Comparison of ENCODE assay signal across 12 mouse cellular contexts in genomic region chr2:75209790-75210583, GRCm38 (mm10).
DNase-seq lines count a peak whose midpoint lies in the region; TF ChIP-seq lines count a peak whose summit lies in the region.
"Had no signal": no experiment of that assay in that cellular context is flagged by ENCODE, and none has a peak within 500 bp of the region (broad histone marks: within the 10 kb centered on the region; RNA-seq: fewer than 3 reads in every experiment).

No protein-coding gene starts in this region.

- no peak for DNase-seq in gastrocnemius, adult 2 months
- no peak for DNase-seq in gastrocnemius, adult 8-10 months (ENCODE audit: low spot score in 2 of 2)
- peak; percentile 10 for DNase-seq in left cerebral cortex, postnatal 4 days
- no peak for DNase-seq in left cerebral cortex, postnatal 36 days (ENCODE audit: low spot score in 2 of 2)
- DNase-seq in limb, embryonic 10.5 days (ENCODE audit: low spot score), result no peak
- no peak for DNase-seq in right cerebral cortex, postnatal 14 days
- DNase-seq in lung, adult 18-20 months, result no peak
- DNase-seq: cerebellum, adult 11-12 months; kidney, adult 18-20 months; lung, postnatal 36 days had no signal

- H3K36me3 ChIP-seq in limb, embryonic 10.5 days, result no peaks in the 10 kb centered on the region
- H3K36me3 ChIP-seq: forebrain, embryonic 10.5 days; liver, embryonic 15.5 days had no signal

- H3K4me3 ChIP-seq in gastrocnemius, adult 2 months, result no peak overlapping the region
- H3K4me3 ChIP-seq in limb, embryonic 10.5 days, result peak overlapping the region; percentile 29
- H3K4me3 ChIP-seq: forebrain, embryonic 10.5 days; liver, embryonic 15.5 days had no signal

- TF ChIP-seq CTCF in gastrocnemius, adult 2 months (IDR thresholded peaks at IDR 0.05), result no peak

- H3K4me1 ChIP-seq in limb, embryonic 10.5 days, result peaks cover 38% of the 10 kb centered on the region
- H3K4me1 ChIP-seq: liver, embryonic 15.5 days had no signal

- no peaks in the 10 kb centered on the region for H3K9me3 ChIP-seq in limb, embryonic 10.5 days (replicated peaks)
- H3K9me3 ChIP-seq: forebrain, embryonic 10.5 days; liver, embryonic 15.5 days had no signal

- intact Hi-C loops in gastrocnemius, adult 2 months (cut with DNase I), result no loop called here
- intact Hi-C loops in left cerebral cortex, postnatal 4 days (cut with DNase I), result no loop called here
- intact Hi-C loops in left cerebral cortex, postnatal 36 days (cut with DNase I), result no loop called here

- H3K27me3 ChIP-seq in limb, embryonic 10.5 days (ENCODE audit: low read depth, poor library complexity, severe bottlenecking), result no peaks in the 10 kb centered on the region
- H3K27me3 ChIP-seq: liver, embryonic 15.5 days had no signal

- peak overlapping the region; percentile 59 for H3K27ac ChIP-seq in gastrocnemius, adult 2 months
- peak overlapping the region; percentile 76 for H3K27ac ChIP-seq in limb, embryonic 10.5 days
- H3K27ac ChIP-seq: liver, embryonic 15.5 days had no signal

- WGBS in limb, embryonic 10.5 days, result 64% methylated on average over 17 of the region's 17 CpGs
